Mouse (Mus musculus): ENCODE measurements at regions not wholly inside any gene's neighbourhood (a gene's known extent, or its start where the extent isn't known, plus 50 kb on each side); places are given as distances from the start of the nearest gene placed in this dataset.

DNA sequence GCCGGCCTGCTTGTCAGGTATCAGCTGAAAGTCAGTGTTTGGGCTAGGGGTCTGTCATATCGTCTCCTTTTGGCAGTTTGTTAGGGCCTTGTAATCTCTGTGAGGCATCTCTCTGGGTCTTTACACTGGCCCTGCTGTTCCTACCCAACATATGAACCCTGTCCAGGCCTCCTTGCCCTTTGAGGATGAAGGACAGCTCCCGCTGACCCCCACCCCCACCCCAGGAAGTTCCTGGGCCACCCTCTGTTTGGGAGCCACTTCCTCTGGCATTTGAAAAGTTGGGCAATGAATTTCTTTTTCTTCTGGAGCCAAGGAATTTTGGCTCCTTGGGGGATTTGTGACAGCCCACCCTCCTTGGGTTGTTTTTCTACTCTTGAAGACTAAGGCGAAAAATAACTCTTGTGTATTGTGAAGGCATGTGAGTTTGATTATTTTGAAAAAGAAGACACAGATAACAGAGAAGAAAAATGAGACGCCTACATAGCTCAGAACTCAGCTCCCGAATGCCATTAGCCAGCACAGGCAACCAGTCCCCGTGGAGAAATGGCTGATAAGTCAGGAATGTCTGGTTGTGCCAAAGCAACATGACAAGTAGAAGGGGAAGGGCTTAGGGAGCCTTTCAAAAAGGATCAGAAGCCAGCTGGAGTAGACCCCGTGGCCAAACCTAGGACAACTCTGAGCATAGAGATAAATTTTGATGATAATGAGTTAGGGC, 249.5 kb downstream of the Gm49356 start:
- TF ChIP-seq CTCF (IDR thresholded peaks at IDR 0.05; ENCODE audit: low read depth, low read length) (no peak), POLR2A (IDR thresholded peaks at IDR 0.05; ENCODE audit: extremely low read depth, insufficient read depth, low read length) (no peak)

Measured in liver, adult 2 months (tissue).